Mouse (Mus musculus): ENCODE data around the gene Dnm3. TPM values are rescaled to one million over a fixed set of nuclear protein-coding genes. Genes with fewer than 3 reads are reported as not detected.

The Dnm3 gene
- polyA plus RNA-seq, 1 experiment from 2014 or later = 7.2 TPM

GRCm38 (mm10) chr1:162155546-162155945 lies 322.3 kb downstream of the Dnm3 start:
- Histone ChIP-seq H3K9ac (ENCODE audit: low read length) (no peak overlapping the region), H3K27ac (ENCODE audit: low read depth, low read length) (no peak overlapping the region), H3K4me1 (replicated peaks; ENCODE audit: control insufficient read depth, insufficient read depth, low read length) (no peaks in the 10 kb centered on the region), H3K4me2 (ENCODE audit: low read depth, low read length, severe bottlenecking) (no peak overlapping the region), H3K9me3 (ENCODE audit: control insufficient read depth, low read length) (no peaks in the 10 kb centered on the region), H3K4me3 (ENCODE audit: low read depth, low read length) (no peak overlapping the region), H3K36me3 (ENCODE audit: control insufficient read depth, insufficient read depth, low read length) (no peaks in the 10 kb centered on the region), H3K27me3 (ENCODE audit: control insufficient read depth, insufficient read depth, low read length) (no peaks in the 10 kb centered on the region)
- 93% methylated on average over 3 of the region's 3 CpGs for WGBS
- DNase-seq (ENCODE audit: low spot score) (no peak), ATAC-seq (replicated peaks; ENCODE audit: low FRiP score) (no peak)

- Histone ChIP-seq H3K9ac (ENCODE audit: low read length) (no peak overlapping the region), H3K4me1 (replicated peaks; ENCODE audit: control insufficient read depth, insufficient read depth, low read length) (no peaks in the 10 kb centered on the region), H3K36me3 (ENCODE audit: control insufficient read depth, insufficient read depth, low read length) (no peaks in the 10 kb centered on the region), H3K4me3 (ENCODE audit: low read depth, low read length) (no peak overlapping the region), H3K9me3 (ENCODE audit: control insufficient read depth, low read length) (no peaks in the 10 kb centered on the region), H3K27me3 (ENCODE audit: control insufficient read depth, insufficient read depth, low read length) (no peaks in the 10 kb centered on the region), H3K4me2 (ENCODE audit: low read depth, low read length, severe bottlenecking) (no peak overlapping the region), H3K27ac (ENCODE audit: low read depth, low read length) (no peak overlapping the region)
- WGBS = 87% methylated on average over 5 of the region's 5 CpGs
- no peak for DNase-seq (ENCODE audit: low spot score)
- ATAC-seq (replicated peaks; ENCODE audit: low FRiP score) = no peak
Observed at GRCm38 (mm10) chr1:162153118-162153517, 324.7 kb downstream of the Dnm3 start.

DNA sequence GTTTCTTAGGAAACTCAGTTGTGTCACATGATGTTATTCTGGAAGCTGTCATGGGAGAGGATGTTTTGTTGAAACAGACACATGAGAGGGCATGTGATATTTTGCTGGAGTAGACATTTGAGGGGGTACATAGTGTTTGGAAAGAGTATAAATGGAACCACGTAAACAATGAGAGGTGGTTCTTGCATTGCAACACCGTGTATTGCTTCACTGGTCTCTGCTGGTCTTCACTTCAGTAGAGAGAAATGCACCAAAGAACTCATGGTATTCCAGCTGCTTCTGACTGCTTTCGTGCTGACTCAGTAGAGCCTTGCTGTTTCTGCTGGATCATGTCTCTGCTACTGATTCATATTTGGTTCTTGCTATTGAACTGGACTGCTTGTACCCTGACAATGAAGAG lies 328.1 kb downstream of the Dnm3 start:
- ATAC-seq (replicated peaks; ENCODE audit: low FRiP score) (no peak), DNase-seq (ENCODE audit: low spot score) (no peak)
- H3K36me3 ChIP-seq (ENCODE audit: control insufficient read depth, insufficient read depth, low read length) = no peaks in the 10 kb centered on the region
- H3K27ac ChIP-seq (ENCODE audit: low read depth, low read length) = no peak overlapping the region
- 90% methylated on average over 3 of the region's 3 CpGs for WGBS
- no peak overlapping the region for H3K9ac ChIP-seq (ENCODE audit: low read length)
- H3K4me2 ChIP-seq (ENCODE audit: low read depth, low read length, severe bottlenecking) = no peak overlapping the region
- H3K9me3 ChIP-seq (ENCODE audit: control insufficient read depth, low read length) = no peaks in the 10 kb centered on the region
- no peak overlapping the region for H3K4me3 ChIP-seq (ENCODE audit: low read depth, low read length)
- H3K4me1 ChIP-seq (replicated peaks; ENCODE audit: control insufficient read depth, insufficient read depth, low read length) = no peaks in the 10 kb centered on the region
- no peaks in the 10 kb centered on the region for H3K27me3 ChIP-seq (ENCODE audit: control insufficient read depth, insufficient read depth, low read length)

DNA sequence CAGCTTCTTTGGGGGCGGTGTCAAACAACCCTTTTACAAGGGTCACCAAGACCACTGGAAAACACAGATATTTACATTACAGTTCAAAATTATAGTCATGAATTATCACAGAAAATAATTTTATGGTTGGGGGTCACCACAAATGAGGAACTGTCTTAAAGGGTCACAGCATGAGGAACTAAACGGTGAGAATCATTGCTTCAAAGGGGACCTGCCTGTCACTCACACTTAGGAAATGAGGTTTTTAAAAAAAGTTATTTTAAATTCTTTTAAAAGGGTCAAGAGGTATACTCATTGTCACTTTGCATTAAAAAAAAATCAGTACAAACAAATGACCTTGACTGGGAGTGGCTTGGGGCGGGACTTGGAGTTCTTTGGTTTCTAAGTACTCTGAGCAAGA lies 330.3 kb downstream of the Dnm3 start:
- Histone ChIP-seq H3K27ac (ENCODE audit: low read depth, low read length) (no peak overlapping the region), H3K4me1 (replicated peaks; ENCODE audit: control insufficient read depth, insufficient read depth, low read length) (no peaks in the 10 kb centered on the region), H3K27me3 (ENCODE audit: control insufficient read depth, insufficient read depth, low read length) (no peaks in the 10 kb centered on the region), H3K4me2 (ENCODE audit: low read depth, low read length, severe bottlenecking) (no peak overlapping the region), H3K9me3 (ENCODE audit: control insufficient read depth, low read length) (no peaks in the 10 kb centered on the region), H3K4me3 (ENCODE audit: low read depth, low read length) (no peak overlapping the region), H3K9ac (ENCODE audit: low read length) (no peak overlapping the region), H3K36me3 (ENCODE audit: control insufficient read depth, insufficient read depth, low read length) (no peaks in the 10 kb centered on the region)
- ATAC-seq (replicated peaks; ENCODE audit: low FRiP score) = no peak
- DNase-seq (ENCODE audit: low spot score) = no peak
- 93% methylated on average over 3 of the region's 3 CpGs for WGBS

GRCm38 (mm10) chr1:162145748-162146147 lies 332.1 kb downstream of the Dnm3 start:
- H3K36me3 ChIP-seq (ENCODE audit: control insufficient read depth, insufficient read depth, low read length) = no peaks in the 10 kb centered on the region
- no peaks in the 10 kb centered on the region for H3K4me1 ChIP-seq (replicated peaks; ENCODE audit: control insufficient read depth, insufficient read depth, low read length)
- WGBS = 78% methylated on average over 6 of the region's 6 CpGs
- DNase-seq (ENCODE audit: low spot score) (no peak), ATAC-seq (replicated peaks; ENCODE audit: low FRiP score) (no peak)
- no peak overlapping the region for H3K27ac ChIP-seq (ENCODE audit: low read depth, low read length)
- no peak overlapping the region for H3K4me3 ChIP-seq (ENCODE audit: low read depth, low read length)
- no peak overlapping the region for H3K4me2 ChIP-seq (ENCODE audit: low read depth, low read length, severe bottlenecking)
- no peaks in the 10 kb centered on the region for H3K9me3 ChIP-seq (ENCODE audit: control insufficient read depth, low read length)
- no peaks in the 10 kb centered on the region for H3K27me3 ChIP-seq (ENCODE audit: control insufficient read depth, insufficient read depth, low read length)
- H3K9ac ChIP-seq (ENCODE audit: low read length) = no peak overlapping the region

- no peaks in the 10 kb centered on the region for H3K9me3 ChIP-seq (ENCODE audit: control insufficient read depth, low read length)
- no peaks in the 10 kb centered on the region for H3K27me3 ChIP-seq (ENCODE audit: control insufficient read depth, insufficient read depth, low read length)
- H3K4me1 ChIP-seq (replicated peaks; ENCODE audit: control insufficient read depth, insufficient read depth, low read length) = no peaks in the 10 kb centered on the region
- H3K27ac ChIP-seq (ENCODE audit: low read depth, low read length) = no peak overlapping the region
- no peaks in the 10 kb centered on the region for H3K36me3 ChIP-seq (ENCODE audit: control insufficient read depth, insufficient read depth, low read length)
- 83% methylated on average over 1 of the region's 1 CpGs for WGBS
- no peak for DNase-seq (ENCODE audit: low spot score)
- no peak overlapping the region for H3K4me2 ChIP-seq (ENCODE audit: low read depth, low read length, severe bottlenecking)
- no peak overlapping the region for H3K9ac ChIP-seq (ENCODE audit: low read length)
- H3K4me3 ChIP-seq (ENCODE audit: low read depth, low read length) = no peak overlapping the region
- no peak for ATAC-seq (replicated peaks; ENCODE audit: low FRiP score)
Observed at GRCm38 (mm10) chr1:162144992-162145391, 332.8 kb downstream of the Dnm3 start.

GRCm38 (mm10) chr1:162143974-162144912 lies 333.6 kb downstream of the Dnm3 start:
- ATAC-seq (replicated peaks; ENCODE audit: low FRiP score) (no peak), DNase-seq (ENCODE audit: low spot score) (no peak)
- no peaks in the 10 kb centered on the region for H3K36me3 ChIP-seq (ENCODE audit: control insufficient read depth, insufficient read depth, low read length)
- no peaks in the 10 kb centered on the region for H3K4me1 ChIP-seq (replicated peaks; ENCODE audit: control insufficient read depth, insufficient read depth, low read length)
- H3K4me3 ChIP-seq (ENCODE audit: low read depth, low read length) = no peak overlapping the region
- H3K4me2 ChIP-seq (ENCODE audit: low read depth, low read length, severe bottlenecking) = no peak overlapping the region
- no peak overlapping the region for H3K27ac ChIP-seq (ENCODE audit: low read depth, low read length)
- H3K27me3 ChIP-seq (ENCODE audit: control insufficient read depth, insufficient read depth, low read length) = no peaks in the 10 kb centered on the region
- H3K9me3 ChIP-seq (ENCODE audit: control insufficient read depth, low read length) = no peaks in the 10 kb centered on the region
- WGBS = 66% methylated on average over 6 of the region's 6 CpGs
- H3K9ac ChIP-seq (ENCODE audit: low read length) = no peak overlapping the region

DNA sequence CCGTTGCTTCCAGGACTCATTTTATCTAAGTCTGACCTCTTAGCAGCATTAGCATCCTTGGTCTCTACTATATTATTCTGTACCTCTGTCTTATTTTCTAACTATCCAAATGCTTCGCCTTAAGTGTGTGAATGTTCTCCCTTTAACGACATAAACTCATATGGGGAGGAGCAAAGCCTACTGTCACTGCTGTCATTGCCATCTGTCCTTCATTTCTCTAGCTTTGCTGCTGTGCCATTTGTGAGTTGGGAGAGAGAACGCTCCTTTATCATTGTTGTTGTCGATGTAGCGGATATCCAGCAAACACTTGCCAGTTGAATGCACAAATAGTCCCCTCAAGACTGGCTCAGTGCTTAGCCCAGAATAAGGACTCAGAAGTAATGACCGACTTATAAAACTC lies 335.5 kb downstream of the Dnm3 start:
- Histone ChIP-seq H3K27ac (ENCODE audit: low read depth, low read length) (no peak overlapping the region), H3K4me1 (replicated peaks; ENCODE audit: control insufficient read depth, insufficient read depth, low read length) (no peaks in the 10 kb centered on the region), H3K9me3 (ENCODE audit: control insufficient read depth, low read length) (no peaks in the 10 kb centered on the region), H3K4me2 (ENCODE audit: low read depth, low read length, severe bottlenecking) (no peak overlapping the region), H3K36me3 (ENCODE audit: control insufficient read depth, insufficient read depth, low read length) (no peaks in the 10 kb centered on the region), H3K4me3 (ENCODE audit: low read depth, low read length) (no peak overlapping the region), H3K9ac (ENCODE audit: low read length) (no peak overlapping the region), H3K27me3 (ENCODE audit: control insufficient read depth, insufficient read depth, low read length) (no peaks in the 10 kb centered on the region)
- DNase-seq (ENCODE audit: low spot score) (no peak), ATAC-seq (replicated peaks; ENCODE audit: low FRiP score) (no peak)
- WGBS = 86% methylated on average over 7 of the region's 7 CpGs

GRCm38 (mm10) chr1:162136328-162136727 lies 341.5 kb downstream of the Dnm3 start:
- Histone ChIP-seq H3K36me3 (ENCODE audit: control insufficient read depth, insufficient read depth, low read length) (no peaks in the 10 kb centered on the region), H3K27me3 (ENCODE audit: control insufficient read depth, insufficient read depth, low read length) (no peaks in the 10 kb centered on the region), H3K4me3 (ENCODE audit: low read depth, low read length) (no peak overlapping the region), H3K4me2 (ENCODE audit: low read depth, low read length, severe bottlenecking) (no peak overlapping the region), H3K9me3 (ENCODE audit: control insufficient read depth, low read length) (no peaks in the 10 kb centered on the region), H3K4me1 (replicated peaks; ENCODE audit: control insufficient read depth, insufficient read depth, low read length) (no peaks in the 10 kb centered on the region; the same call in 1 of the 2 replicates), H3K9ac (ENCODE audit: low read length) (no peak overlapping the region), H3K27ac (ENCODE audit: low read depth, low read length) (no peak overlapping the region)
- WGBS = 50% methylated on average over 4 of the region's 4 CpGs
- ATAC-seq (replicated peaks; ENCODE audit: low FRiP score) (no peak), DNase-seq (ENCODE audit: low spot score) (no peak)

Measured in forebrain, embryonic 11.5 days (tissue).